Mouse (Mus musculus) hindbrain, embryonic 11.5 days (tissue): ENCODE measurements at regions not wholly inside any gene's neighbourhood (a gene's known extent, or its start where the extent isn't known, plus 50 kb on each side); places are given as distances from the start of the nearest gene placed in this dataset.

Source experiments
- ATAC-seq: fragments of 200-750 bp; cut with Nextera tagmentation; 2 replicates; pipeline ENCODE4 v1.8.0; 2017; ENCODE audit warnings: mild to moderate bottlenecking, moderate TSS enrichment, moderate library complexity; ENCODE audit not compliant: low FRiP score
- DNase-seq: peaks from one replicate; pipeline ENCODE4 v3.0.0-alpha.2; 2015; ENCODE audit warnings: low spot score
- H3K27ac ChIP-seq: fragments of 300-500 bp; sonication (generic); 2 replicates; pipeline ENCODE4 v1.5.1; 2014; ENCODE audit warnings: mild to moderate bottlenecking, low read depth, low read length
- H3K27me3 ChIP-seq: fragments of 300-500 bp; sonication (generic); 2 replicates; pipeline ENCODE4 v1.6.1; 2014; ENCODE audit warnings: mild to moderate bottlenecking, low read length, moderate library complexity, mixed read lengths; ENCODE audit not compliant: control insufficient read depth, insufficient read depth
- H3K36me3 ChIP-seq: fragments of 300-500 bp; sonication (generic); 2 replicates; pipeline ENCODE4 v1.6.1; 2014; ENCODE audit warnings: mild to moderate bottlenecking, low read length, moderate library complexity, mixed read lengths; ENCODE audit not compliant: control insufficient read depth, insufficient read depth
- H3K4me1 ChIP-seq: fragments of 300-500 bp; sonication (generic); replicated peaks from 2 replicates; pipeline ENCODE4 v1.6.1; 2014; ENCODE audit warnings: low read length, mixed read lengths; ENCODE audit not compliant: control insufficient read depth, insufficient read depth
- H3K4me2 ChIP-seq: fragments of 300-500 bp; sonication (generic); replicated peaks from 2 replicates; pipeline ENCODE4 v1.6.1; 2014; ENCODE audit warnings: mild to moderate bottlenecking, low read depth, low read length
- H3K4me3 ChIP-seq: fragments of 300-500 bp; sonication (generic); 2 replicates; pipeline ENCODE4 v1.5.1; 2014; ENCODE audit warnings: low read depth, low read length
- H3K9ac ChIP-seq: fragments of 300-500 bp; sonication (generic); 2 replicates; pipeline ENCODE4 v1.6.1; 2014; ENCODE audit warnings: low read depth, low read length
- H3K9me3 ChIP-seq: fragments of 300-500 bp; sonication (generic); 2 replicates; pipeline ENCODE4 v1.6.1; 2016; ENCODE audit warnings: low read length; ENCODE audit not compliant: control insufficient read depth
- WGBS: fragments of 180-500 bp; shearing (Covaris S2); extraction: QIAGEN DNeasy Blood & Tissue Kit; methylation state at CpG from one replicate; pipeline ENCODE4 v1.1.7; 2014; 5-methylcytosine and 5-hydroxymethylcytosine counted together

DNA sequence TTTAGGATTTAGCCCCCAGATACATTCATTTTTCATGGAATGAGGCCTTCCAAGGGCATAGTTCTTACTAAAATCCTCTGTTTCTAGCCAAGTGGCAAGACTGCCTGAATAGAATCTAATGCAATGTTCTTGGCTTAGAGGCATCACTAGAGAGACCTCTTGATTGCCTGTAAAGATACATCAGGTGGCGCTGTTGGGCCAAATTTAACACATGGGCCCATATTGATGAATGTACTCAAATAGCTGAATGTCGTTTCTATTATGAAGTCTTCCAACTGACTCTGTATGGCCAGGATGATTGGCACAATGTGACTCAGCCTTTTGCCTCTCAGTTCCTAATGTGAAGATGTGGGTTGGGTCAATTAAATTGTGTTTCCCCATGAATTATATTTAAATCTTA is 328.0 kb downstream of the Slco6d1 start:
- Histone ChIP-seq H3K4me2 (no peak overlapping the region), H3K4me3 (no peak overlapping the region), H3K9ac (no peak overlapping the region), H3K9me3 (no peaks in the 10 kb centered on the region), H3K27me3 (no peaks in the 10 kb centered on the region), H3K27ac (no peak overlapping the region), H3K36me3 (no peaks in the 10 kb centered on the region), H3K4me1 (no peaks in the 10 kb centered on the region)
- WGBS, result 13% methylated on average over 2 of the region's 2 CpGs
- DNase-seq (peak; percentile 58), ATAC-seq (peak; percentile 81)

DNA sequence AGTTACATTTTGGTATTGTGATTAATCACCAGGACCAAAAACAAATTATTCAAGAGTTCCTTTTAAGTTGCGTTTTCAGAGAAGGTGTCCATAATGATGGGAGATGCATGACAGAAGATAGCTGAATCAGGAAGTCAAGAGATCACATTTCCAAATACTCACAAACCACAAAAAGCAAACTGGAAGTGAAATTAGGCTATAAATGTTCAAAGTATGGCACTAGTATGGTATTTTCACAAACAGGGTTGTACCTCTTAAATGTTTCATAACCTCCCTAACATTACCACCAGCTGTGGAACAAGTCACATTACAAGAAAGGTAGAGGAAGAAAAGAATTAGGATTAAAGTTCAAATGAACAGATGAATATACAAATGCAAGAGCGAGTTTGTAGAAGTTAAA is 367.6 kb downstream of the Slco6d1 start:
- no peak overlapping the region for H3K4me3 ChIP-seq
- DNase-seq (no peak), ATAC-seq (no peak)
- no peak overlapping the region for H3K4me2 ChIP-seq
- no peaks in the 10 kb centered on the region for H3K9me3 ChIP-seq
- H3K4me1 ChIP-seq, result no peaks in the 10 kb centered on the region
- H3K36me3 ChIP-seq, result no peaks in the 10 kb centered on the region
- H3K27me3 ChIP-seq, result no peaks in the 10 kb centered on the region
- H3K27ac ChIP-seq, result no peak overlapping the region
- 87% methylated on average over 2 of the region's 2 CpGs for WGBS
- no peak overlapping the region for H3K9ac ChIP-seq

DNA sequence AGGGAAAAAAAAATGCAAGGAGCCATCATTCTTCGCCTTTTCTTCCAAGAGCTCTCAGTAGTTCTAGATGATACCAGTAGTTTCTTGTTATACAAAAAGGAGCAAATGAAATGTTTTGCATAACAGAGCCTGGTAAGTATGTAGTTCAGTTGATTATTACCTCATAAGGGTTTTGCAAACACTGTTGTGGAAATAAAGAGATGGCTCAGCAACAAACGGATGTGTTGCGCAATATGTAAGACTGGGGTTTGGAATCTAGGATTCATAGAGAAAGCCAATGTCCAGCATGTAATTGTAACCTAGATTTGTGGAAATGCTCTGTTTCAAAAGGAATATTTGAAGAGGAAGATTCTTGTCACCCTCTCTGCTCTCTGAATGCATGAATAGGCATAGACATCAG is 372.4 kb downstream of the Slco6d1 start:
- Histone ChIP-seq H3K27ac (no peak overlapping the region), H3K9me3 (no peaks in the 10 kb centered on the region), H3K4me1 (no peaks in the 10 kb centered on the region), H3K27me3 (no peaks in the 10 kb centered on the region), H3K36me3 (no peaks in the 10 kb centered on the region), H3K4me3 (no peak overlapping the region), H3K4me2 (no peak overlapping the region), H3K9ac (no peak overlapping the region)
- WGBS, result 95% methylated on average over 3 of the region's 3 CpGs
- DNase-seq (no peak), ATAC-seq (no peak)

DNA sequence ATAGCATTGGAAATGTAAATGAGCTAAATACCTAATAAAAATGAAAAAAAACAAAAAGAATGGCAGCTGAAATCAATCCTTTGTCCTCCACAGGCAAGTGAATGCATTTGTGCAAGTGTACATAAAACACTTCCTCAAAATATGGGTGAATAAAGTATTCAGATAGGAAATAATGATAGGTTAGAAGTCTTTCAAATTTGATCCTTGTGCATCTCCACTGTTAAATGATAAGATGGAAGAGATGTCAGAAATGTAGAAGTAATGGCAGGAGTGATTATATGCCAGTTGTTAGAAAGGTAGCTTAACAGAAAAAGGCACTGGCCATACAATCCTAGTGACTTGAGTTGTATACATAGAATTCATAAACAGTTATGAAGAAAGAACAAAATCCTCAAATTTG is 391.6 kb downstream of the Slco6d1 start:
- DNase-seq, result no peak
- Histone ChIP-seq H3K27me3 (no peaks in the 10 kb centered on the region), H3K4me3 (no peak overlapping the region), H3K4me1 (no peaks in the 10 kb centered on the region), H3K4me2 (no peak overlapping the region), H3K9me3 (no peaks in the 10 kb centered on the region), H3K27ac (no peak overlapping the region), H3K36me3 (no peaks in the 10 kb centered on the region), H3K9ac (no peak overlapping the region)
- no peak for ATAC-seq

DNA sequence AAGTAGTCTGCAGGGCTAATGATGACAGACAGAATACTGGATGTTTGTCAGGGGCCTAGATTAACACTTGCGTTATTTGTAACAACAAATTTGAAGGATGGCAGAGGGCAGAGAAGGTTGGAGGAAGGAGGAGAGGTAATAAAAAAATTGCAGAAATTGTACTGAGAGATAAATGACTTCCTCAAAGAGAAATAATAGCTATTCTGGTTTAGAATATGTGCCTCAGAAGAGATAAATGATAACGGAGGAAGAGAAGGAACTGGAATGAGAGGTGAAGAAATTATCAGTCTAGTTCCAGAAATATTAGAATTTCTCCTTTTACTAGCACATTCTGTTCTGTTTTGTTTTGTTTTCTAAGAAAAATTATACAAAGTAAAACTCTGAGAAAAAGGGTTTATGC is 393.1 kb downstream of the Slco6d1 start:
- H3K9me3 ChIP-seq, result no peaks in the 10 kb centered on the region
- H3K4me3 ChIP-seq, result no peak overlapping the region
- H3K9ac ChIP-seq, result no peak overlapping the region
- H3K27ac ChIP-seq, result no peak overlapping the region
- no peaks in the 10 kb centered on the region for H3K27me3 ChIP-seq
- ATAC-seq, result no peak
- H3K4me1 ChIP-seq, result no peaks in the 10 kb centered on the region
- WGBS, result 90% methylated on average over 2 of the region's 2 CpGs
- H3K4me2 ChIP-seq, result no peak overlapping the region
- no peak for DNase-seq
- no peaks in the 10 kb centered on the region for H3K36me3 ChIP-seq

DNA sequence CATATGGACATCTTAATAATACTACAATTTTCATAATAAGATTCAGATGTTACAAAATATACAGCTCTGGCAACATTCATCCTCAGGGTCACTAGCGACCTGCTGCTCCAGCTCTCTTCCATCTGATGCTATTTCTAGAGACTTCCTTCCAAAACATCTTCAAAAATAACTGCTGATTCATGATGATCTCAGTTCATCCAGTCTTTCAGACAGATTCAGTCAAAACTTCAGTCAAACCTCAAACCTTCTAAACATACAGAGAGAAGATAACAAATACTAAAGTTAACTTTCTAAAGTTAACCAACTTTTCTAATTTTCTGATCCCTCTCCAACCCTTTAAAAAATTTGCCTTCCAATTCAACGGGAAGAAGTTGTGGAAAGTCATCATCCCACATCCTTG is 397.2 kb downstream of the Slco6d1 start:
- WGBS, result 91% methylated on average over 2 of the region's 2 CpGs
- no peaks in the 10 kb centered on the region for H3K27me3 ChIP-seq
- no peak overlapping the region for H3K27ac ChIP-seq
- ATAC-seq (no peak), DNase-seq (no peak)
- no peak overlapping the region for H3K9ac ChIP-seq
- no peaks in the 10 kb centered on the region for H3K4me1 ChIP-seq
- no peaks in the 10 kb centered on the region for H3K9me3 ChIP-seq
- no peak overlapping the region for H3K4me2 ChIP-seq
- no peak overlapping the region for H3K4me3 ChIP-seq
- no peaks in the 10 kb centered on the region for H3K36me3 ChIP-seq

DNA sequence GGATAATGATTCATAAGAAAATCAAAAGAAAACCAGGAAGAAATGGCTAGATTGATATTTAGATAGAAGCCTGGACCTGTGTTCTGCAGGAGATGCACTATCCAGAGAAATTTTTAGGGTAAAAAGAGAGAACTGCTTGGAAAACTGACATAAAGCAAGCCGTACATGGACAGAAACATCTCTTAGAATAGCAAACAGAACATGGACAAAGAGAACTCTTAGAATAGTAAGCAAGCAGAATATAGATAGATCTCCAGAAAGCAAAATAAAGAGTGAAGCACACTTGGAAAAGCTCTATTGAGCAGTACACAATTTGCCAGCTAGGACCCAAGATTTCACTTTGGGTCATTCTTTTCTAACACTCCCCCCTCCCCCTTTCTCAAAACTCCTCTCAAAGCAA is 439.3 kb downstream of the Slco6d1 start:
- Histone ChIP-seq H3K27ac (no peak overlapping the region), H3K36me3 (no peaks in the 10 kb centered on the region), H3K27me3 (no peaks in the 10 kb centered on the region), H3K4me2 (no peak overlapping the region), H3K9me3 (no peaks in the 10 kb centered on the region), H3K4me3 (no peak overlapping the region), H3K4me1 (no peaks in the 10 kb centered on the region), H3K9ac (no peak overlapping the region)
- no peak for ATAC-seq
- DNase-seq, result no peak
- WGBS, result 100% methylated on average over 1 of the region's 1 CpGs

DNA sequence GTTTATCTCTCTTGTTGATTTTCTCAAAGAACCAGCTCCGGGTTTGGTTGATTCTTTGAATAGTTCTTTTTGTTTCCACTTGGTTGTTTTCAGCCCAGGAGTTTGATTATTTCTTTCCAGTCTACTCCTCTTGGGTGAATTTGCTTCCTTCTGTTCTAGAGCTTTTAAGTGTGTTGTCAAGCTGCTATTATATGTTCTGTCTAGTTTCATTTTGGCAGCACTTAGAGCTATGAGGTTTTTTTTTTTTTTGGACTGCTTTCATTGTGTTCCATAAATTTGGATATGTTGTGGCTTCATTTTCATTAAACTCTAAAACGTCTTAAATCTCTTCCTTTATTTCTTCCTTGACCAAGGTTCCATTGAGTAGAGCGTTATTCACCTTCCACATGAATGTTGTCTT is 485.3 kb downstream of the Slco6d1 start:
- Histone ChIP-seq H3K4me1 (no peaks in the 10 kb centered on the region), H3K4me3 (no peak overlapping the region), H3K9me3 (no peaks in the 10 kb centered on the region), H3K36me3 (no peaks in the 10 kb centered on the region), H3K27me3 (no peaks in the 10 kb centered on the region), H3K27ac (no peak overlapping the region), H3K9ac (no peak overlapping the region), H3K4me2 (no peak overlapping the region)
- WGBS, result 82% methylated on average over 3 of the region's 3 CpGs
- no peak for ATAC-seq
- DNase-seq, result no peak

DNA sequence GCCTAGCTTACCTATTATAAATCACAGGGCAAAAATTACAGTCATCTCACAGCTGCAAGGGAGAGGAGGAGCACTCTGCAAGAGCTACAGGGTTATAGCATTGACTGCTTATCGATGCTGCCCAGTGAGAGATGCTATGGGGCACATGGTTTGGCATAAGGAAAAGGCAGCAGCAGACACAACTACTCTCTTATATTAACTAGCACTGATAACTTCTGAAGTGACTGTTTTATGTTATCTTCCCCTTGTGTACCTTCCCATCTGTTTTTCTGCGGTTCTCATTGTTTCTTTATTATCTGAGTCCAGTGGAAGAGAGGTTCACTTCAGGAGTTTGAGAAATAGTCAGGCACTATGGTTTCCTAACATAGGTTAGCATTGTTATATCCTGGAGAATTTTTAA is 502.1 kb downstream of the Slco6d1 start:
- no peaks in the 10 kb centered on the region for H3K9me3 ChIP-seq
- H3K4me1 ChIP-seq, result no peaks in the 10 kb centered on the region
- no peaks in the 10 kb centered on the region for H3K36me3 ChIP-seq
- no peak for ATAC-seq
- no peaks in the 10 kb centered on the region for H3K27me3 ChIP-seq
- no peak for DNase-seq
- no peak overlapping the region for H3K27ac ChIP-seq
- 98% methylated on average over 2 of the region's 2 CpGs for WGBS
- no peak overlapping the region for H3K4me3 ChIP-seq
- H3K9ac ChIP-seq, result no peak overlapping the region
- no peak overlapping the region for H3K4me2 ChIP-seq
